Mouse (Mus musculus) erythroblast, embryonic 14.5 days (primary cell): ENCODE measurements around the gene March7.

Experiments used
- GATA1 ChIP-seq: IDR thresholded peaks from 2 replicates; pipeline ENCODE4 v1.6.1; 2012; ENCODE audit warnings: low read length, inconsistent platforms, mixed read lengths
- TAL1 ChIP-seq: IDR thresholded peaks from 3 replicates; pipeline ENCODE4 v1.6.1; 2012; ENCODE audit warnings: low read length, inconsistent platforms, mixed read lengths

DNA sequence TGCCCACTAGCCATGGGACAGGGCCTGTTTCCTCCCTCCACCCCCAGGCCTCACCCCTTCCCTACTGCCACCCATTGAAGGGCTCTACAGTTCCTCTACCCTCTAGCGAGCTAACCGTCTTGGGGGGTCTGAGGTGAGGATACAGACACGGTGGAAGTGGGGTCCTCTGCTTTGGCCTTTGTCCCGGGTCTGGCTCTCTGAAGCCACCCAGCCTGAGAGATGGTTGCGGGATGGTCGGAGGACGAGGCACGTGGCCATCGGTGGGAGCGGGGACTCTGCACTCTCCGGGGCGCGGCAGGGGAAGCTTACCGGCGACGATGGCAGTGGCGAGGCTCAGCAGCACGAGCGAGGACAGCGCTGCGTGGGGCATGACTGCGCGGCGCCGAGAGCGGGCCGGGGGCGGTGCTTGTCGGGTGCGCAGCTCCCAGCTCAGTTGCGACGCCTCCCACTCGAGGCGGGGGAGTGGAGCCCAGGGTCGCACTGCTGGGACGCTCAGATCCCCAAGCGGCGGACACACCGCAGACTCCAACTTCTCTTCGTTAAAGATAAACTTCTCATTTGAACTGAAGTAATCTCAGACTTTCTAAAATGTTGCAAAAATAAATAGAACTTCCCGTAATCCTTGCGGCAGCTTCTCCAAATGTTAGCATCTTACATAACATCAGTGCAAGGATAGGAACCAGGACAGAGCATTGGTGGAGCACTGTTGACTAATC lies 74.2 kb downstream of the March7 start:
- TF ChIP-seq GATA1: no peak
- TF ChIP-seq TAL1: no peak
